Comparison of ENCODE assay signal across 8 mouse cellular contexts in genomic region chr19:5846154-5846553, GRCm38 (mm10). TPM values are rescaled to one million over a fixed set of nuclear protein-coding genes. Genes with fewer than 3 reads are reported as not detected.
DNase-seq lines count a peak whose midpoint lies in the region; ATAC-seq and TF ChIP-seq lines count a peak whose summit lies in the region.

No protein-coding gene starts in this region.

- no peaks in the 10 kb centered on the region for H3K9me3 ChIP-seq in lung, embryonic 15.5 days
- no peaks in the 10 kb centered on the region for H3K9me3 ChIP-seq in kidney, postnatal 0 days (replicated peaks; ENCODE audit: low read length)

- peak overlapping the region; percentile 93 for H3ac ChIP-seq in myocyte (ENCODE audit: control insufficient read depth, insufficient read length)

- peak overlapping the region; percentile 99 for H3K27ac ChIP-seq in lung, embryonic 15.5 days
- peak overlapping the region; percentile 98 for H3K27ac ChIP-seq in kidney, postnatal 0 days

- H3K4me3 ChIP-seq in lung, embryonic 15.5 days, result peak overlapping the region; percentile 40
- H3K4me3 ChIP-seq in kidney, postnatal 0 days (replicated peaks; ENCODE audit: low read depth, low read length), result peak overlapping the region; percentile 65
- peak overlapping the region; percentile 100 for H3K4me3 ChIP-seq in myocyte

- H3K36me3 ChIP-seq in lung, embryonic 15.5 days, result no peaks in the 10 kb centered on the region
- H3K36me3 ChIP-seq in kidney, postnatal 0 days (ENCODE audit: insufficient read depth, low read length), result no peaks in the 10 kb centered on the region
- H3K36me3 ChIP-seq in myocyte (ENCODE audit: control insufficient read depth, insufficient read depth), result peaks cover 13% of the 10 kb centered on the region

- H3K9ac ChIP-seq in lung, embryonic 15.5 days, result peak overlapping the region; percentile 22; the same call in 1 of the 2 replicates
- peak overlapping the region; percentile 47 for H3K9ac ChIP-seq in kidney, postnatal 0 days (ENCODE audit: low read depth, low read length)

- WGBS in lung, embryonic 15.5 days, result under 1% methylated on average over 7 of the region's 7 CpGs
- under 1% methylated on average over 7 of the region's 7 CpGs for WGBS in kidney, postnatal 0 days

- peaks cover 63% of the 10 kb centered on the region for H3K79me2 ChIP-seq in myocyte (ENCODE audit: control insufficient read depth, insufficient read depth)

- peaks cover 82% of the 10 kb centered on the region for H3K4me1 ChIP-seq in lung, embryonic 15.5 days
- peaks cover 57% of the 10 kb centered on the region for H3K4me1 ChIP-seq in kidney, postnatal 0 days (replicated peaks; ENCODE audit: insufficient read depth, low read length)

- peak overlapping the region; percentile 70 for H3K4me2 ChIP-seq in lung, embryonic 15.5 days
- peak overlapping the region; percentile 66 for H3K4me2 ChIP-seq in kidney, postnatal 0 days (ENCODE audit: low read length)
- H3K4me2 ChIP-seq in myocyte (ENCODE audit: low read depth), result peak overlapping the region; percentile 85

- TF ChIP-seq POLR2A in myocyte (IDR thresholded peaks at IDR 0.05; ENCODE audit: insufficient read length, low read depth), result no peak

- TF ChIP-seq CTCF in kidney, postnatal 0 days (IDR thresholded peaks at IDR 0.05; ENCODE audit: low read depth), result no peak

- DNase-seq in lung, postnatal 25 days (ENCODE audit: low spot score), result no peak
- peak; percentile 67 to 74 for DNase-seq in cerebellum, postnatal 10 days
- peak; percentile 69 for DNase-seq in gastrocnemius, postnatal 25 days
- no peak for DNase-seq in kidney, postnatal 0 days (ENCODE audit: low spot score)
- no peak for DNase-seq in T-cell, adult 2 months (ENCODE audit: low spot score)

- ATAC-seq in lung, embryonic 15.5 days (ENCODE audit: borderline replicate concordance, extremely low read depth, low FRiP score, low TSS enrichment), result peak; percentile 12
- peak; percentile 4 for ATAC-seq in kidney, postnatal 0 days (replicated peaks; ENCODE audit: low FRiP score, low read depth)
- ATAC-seq in CD4-positive, CD25-positive, alpha-beta regulatory T cell, adult 4 months, result no peak

- H3K27me3 ChIP-seq in lung, embryonic 15.5 days, result no peaks in the 10 kb centered on the region
- no peaks in the 10 kb centered on the region for H3K27me3 ChIP-seq in kidney, postnatal 0 days (ENCODE audit: insufficient read depth, low read length)
- H3K27me3 ChIP-seq in myocyte (ENCODE audit: control insufficient read depth, insufficient read depth, insufficient read length), result no peaks in the 10 kb centered on the region

TF ChIP-seq in myocyte, 11 proteins besides CTCF, POLR2A, EP300 and RAD21:
- TF ChIP-seq USF1 (IDR thresholded peaks at IDR 0.05; ENCODE audit: low read depth), result no peak
- no peak for TF ChIP-seq SRF (IDR thresholded peaks at IDR 0.05; ENCODE audit: control insufficient read depth, insufficient read length, low read depth)
TF ChIP-seq in myocyte: peak in this region for 0.

RNA-seq across cellular contexts. Expression of gene Frmd8, which starts 28.9 kb away (rescaled TPM):
- 50.7 and 53.0 TPM in 2 replicates for polyA plus RNA-seq in lung, embryonic 15.5 days (2015; fragmentation: Nextera tagmentation; extraction: Ambion mirVana)
- 1 to 10 TPM; 3.7 to 6.4 TPM for total RNA-seq in gastrocnemius, postnatal 25 days (2021)
- polyA plus RNA-seq in kidney, postnatal 0 days (2015; fragmentation: Nextera tagmentation; extraction: Ambion mirVana), result 31.6 and 35.9 TPM in 2 replicates
- polyA plus RNA-seq in myocyte (2012; fragmentation: generic; extraction: Trizol), result 22.3 TPM
- polyA plus RNA-seq in CD4-positive, CD25-positive, alpha-beta regulatory T cell, adult 4 months (2017; shearing (Covaris generic)), result 10 to 100 TPM; 62.6 to 85.3 TPM

RNA-seq across cellular contexts. Expression of gene Slc25a45, which starts 31.5 kb away (rescaled TPM):
- polyA plus RNA-seq in lung, embryonic 15.5 days (2015; fragmentation: Nextera tagmentation; extraction: Ambion mirVana), result 4.2 and 5.6 TPM in 2 replicates
- 1 to 10 TPM in 1 of 2 experiments, under 1 TPM in 1; 0.59 to 1.3 TPM for total RNA-seq in gastrocnemius, postnatal 25 days (2021)
- polyA plus RNA-seq in kidney, postnatal 0 days (2015; fragmentation: Nextera tagmentation; extraction: Ambion mirVana), result 19.9 and 24.5 TPM in 2 replicates
- 5.2 TPM for polyA plus RNA-seq in myocyte (2012; fragmentation: generic; extraction: Trizol)
- polyA plus RNA-seq in CD4-positive, CD25-positive, alpha-beta regulatory T cell, adult 4 months (2017; shearing (Covaris generic)), result 10 to 100 TPM; 51.6 to 73.7 TPM

RNA-seq across cellular contexts. Expression of gene Tigd3, which starts 47.8 kb away (rescaled TPM):
- 3.2 and 3.6 TPM in 2 replicates for polyA plus RNA-seq in lung, embryonic 15.5 days (2015; fragmentation: Nextera tagmentation; extraction: Ambion mirVana)
- under 1 TPM; 0.15 to 0.35 TPM for total RNA-seq in gastrocnemius, postnatal 25 days (2021)
- 2.9 and 3.6 TPM in 2 replicates for polyA plus RNA-seq in kidney, postnatal 0 days (2015; fragmentation: Nextera tagmentation; extraction: Ambion mirVana)
- polyA plus RNA-seq in myocyte (2012; fragmentation: generic; extraction: Trizol), result 0.31 TPM
- under 1 TPM; 0.51 to 0.84 TPM for polyA plus RNA-seq in CD4-positive, CD25-positive, alpha-beta regulatory T cell, adult 4 months (2017; shearing (Covaris generic))

Comparison
In these comparisons a context has a peak if more than half of its experiments do, and no peak if none do; other contexts are left out.
1. H3K4me3 ChIP-seq: peak in every context shown above with its lines; median percentile 100 in myocyte; 65 in kidney, postnatal 0 days; 40 in lung, embryonic 15.5 days.
2. DNase-seq: peak in cerebellum, postnatal 10 days (2 of 2) and gastrocnemius, postnatal 25 days (single experiment); none in lung, postnatal 25 days (single experiment), kidney, postnatal 0 days (single experiment) and T-cell, adult 2 months (single experiment).
3. Peak in every context shown above with its lines, with median percentiles within 50 percentile points of each other: H3K4me2 ChIP-seq.